Mouse (Mus musculus) spleen, postnatal 4 days (tissue): Measurements from ENCODE around the gene Arid3a.

ENCODE experiments used
- DNase-seq, 2 experiments: peaks; one replicate each; pipeline ENCODE4 v3.0.0; 2022; ENCODE audit warnings: low spot score in 2 of 2

The Arid3a gene

GRCm38 (mm10) chr10:79994397-79995115 is 67.7 kb downstream of the Arid3a start:
- peak; percentile 71 to 85 for DNase-seq

DNA sequence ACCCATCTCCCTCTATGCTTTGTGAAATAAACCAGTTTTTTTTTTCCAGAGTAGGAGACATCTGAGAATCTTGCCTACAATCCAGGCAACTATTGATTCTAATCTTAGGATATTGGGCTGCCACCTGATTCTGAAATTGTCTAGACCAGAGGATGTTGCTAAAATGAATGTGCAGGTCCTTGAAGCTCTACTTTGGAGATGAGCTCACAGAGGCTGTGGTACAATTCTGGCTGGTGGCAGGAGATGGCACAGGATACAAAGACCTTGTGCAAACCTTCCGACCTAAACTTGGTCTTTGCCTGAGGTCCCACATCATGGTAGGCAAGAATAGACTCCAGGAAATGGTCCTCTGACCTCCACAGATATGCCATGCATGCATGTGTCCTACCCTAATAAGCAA is 68.8 kb downstream of the Arid3a start:
- no peak for DNase-seq

- peak; percentile 99 to 100 for DNase-seq
Observed at GRCm38 (mm10) chr10:79996272-79997033, 69.6 kb downstream of the Arid3a start, which contains the start of gene Abca7. Gene Abca7 (plus strand): TSS chr10:79996494.

GRCm38 (mm10) chr10:79997034-79997760 is 70.4 kb downstream of the Arid3a start:
- DNase-seq = peak; percentile 79 to 88

GRCm38 (mm10) chr10:79997819-79998218 is 71.0 kb downstream of the Arid3a start:
- no peak for DNase-seq

DNA sequence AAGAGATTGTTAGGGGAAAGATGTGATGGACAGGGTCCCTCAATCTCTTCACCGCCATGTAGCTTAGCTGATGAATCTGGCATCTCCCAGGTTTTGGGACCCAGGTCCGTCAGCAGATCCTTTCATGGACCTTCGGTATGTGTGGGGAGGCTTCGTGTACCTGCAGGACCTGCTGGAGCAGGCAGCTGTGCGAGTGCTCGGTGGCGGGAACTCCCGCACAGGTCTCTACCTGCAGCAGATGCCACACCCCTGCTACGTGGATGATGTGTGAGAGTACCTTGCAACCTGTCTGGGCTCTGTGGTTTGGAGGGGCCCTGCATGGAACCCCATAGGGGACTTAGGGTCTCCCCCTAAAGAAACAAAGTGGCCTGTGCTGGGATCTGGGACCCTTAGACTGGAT is 75.1 kb downstream of the Arid3a start:
- DNase-seq = no peak

GRCm38 (mm10) chr10:80002829-80003228 is 76.0 kb downstream of the Arid3a start:
- no peak for DNase-seq

GRCm38 (mm10) chr10:80003374-80004232 is 76.8 kb downstream of the Arid3a start:
- no peak for DNase-seq

DNA sequence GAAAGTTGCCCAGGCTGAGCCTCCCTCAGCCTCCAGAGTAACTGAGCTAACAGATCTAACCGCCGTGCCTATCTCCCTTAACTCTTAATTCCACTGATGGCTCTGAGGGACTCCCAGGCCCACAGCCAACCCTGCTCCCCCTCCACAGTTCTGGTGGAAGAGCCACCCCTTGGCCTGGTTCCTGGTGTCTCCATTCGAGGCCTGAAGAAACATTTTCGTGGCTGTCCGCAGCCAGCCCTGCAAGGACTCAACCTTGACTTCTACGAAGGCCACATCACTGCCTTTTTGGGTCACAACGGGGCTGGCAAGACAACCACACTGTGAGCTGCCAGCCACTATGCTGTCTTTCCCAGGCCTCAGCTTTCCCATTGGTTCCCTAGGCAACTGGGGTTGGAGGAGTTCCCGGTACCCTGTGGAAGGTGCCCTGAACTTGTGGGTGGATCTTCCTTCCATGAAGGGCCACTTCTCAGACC is 77.4 kb downstream of the Arid3a start:
- no peak for DNase-seq
